Mouse (Mus musculus) right cerebral cortex, postnatal 14 days (tissue): ENCODE measurements around the gene Aldh6a1.
A peak's percentile ranks its signal among the peaks of the same experiment; 100 is the strongest.

Source experiments
- DNase-seq: peaks from one replicate; pipeline ENCODE4 v3.0.0; 2022

The Aldh6a1 gene

DNA sequence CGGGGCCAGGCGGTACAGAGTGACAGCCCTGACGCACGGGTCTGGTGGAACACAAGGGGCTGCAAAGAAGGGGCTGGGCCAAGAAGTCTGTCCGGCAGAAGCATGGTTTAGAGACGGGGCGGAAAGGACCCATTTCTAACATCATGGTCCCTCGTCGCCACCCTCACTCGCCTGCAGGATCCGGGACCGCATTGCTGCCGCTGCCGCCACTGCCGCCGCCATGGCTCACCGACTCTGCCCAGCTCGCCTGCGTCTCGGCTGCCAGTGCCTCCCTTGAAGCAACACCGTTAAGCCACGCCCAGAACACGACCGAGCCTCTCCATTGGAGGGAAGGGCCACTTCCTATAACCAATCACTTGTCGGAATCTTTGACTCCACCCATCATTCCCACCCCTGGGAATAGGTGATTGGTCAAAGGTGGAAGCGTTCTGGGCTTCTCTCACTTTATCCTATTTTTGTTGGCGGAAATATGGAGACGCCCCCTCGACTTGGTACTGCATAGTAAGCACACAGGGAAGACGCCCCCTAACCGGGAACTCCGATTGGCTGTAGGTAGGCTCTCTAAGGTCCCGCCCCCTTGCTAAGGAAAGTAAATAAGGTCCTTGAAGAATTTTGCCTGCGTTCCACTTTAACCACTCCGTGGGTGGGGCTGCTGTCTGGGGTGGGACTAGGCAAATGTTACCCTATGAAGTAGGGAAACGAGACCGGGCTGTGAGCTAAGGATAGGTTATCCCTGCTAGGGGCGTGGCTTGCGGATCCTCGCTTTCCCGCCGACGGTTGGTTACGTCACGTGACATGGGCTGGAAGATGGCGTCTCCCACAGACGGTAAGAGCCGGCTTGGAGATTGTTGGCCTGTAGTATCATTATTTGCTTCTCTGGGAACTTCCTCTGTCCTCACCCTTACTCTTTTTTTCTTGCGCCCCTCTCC, at the start of gene Aldh6a1, which contains the start of gene Lin52:
Aldh6a1 (minus strand) TSS at position 287 of the 929 bp plus-strand sequence.
Lin52 (plus strand) TSS at position 705 of the 929 bp plus-strand sequence.
- peak; percentile 95 for DNase-seq

DNA sequence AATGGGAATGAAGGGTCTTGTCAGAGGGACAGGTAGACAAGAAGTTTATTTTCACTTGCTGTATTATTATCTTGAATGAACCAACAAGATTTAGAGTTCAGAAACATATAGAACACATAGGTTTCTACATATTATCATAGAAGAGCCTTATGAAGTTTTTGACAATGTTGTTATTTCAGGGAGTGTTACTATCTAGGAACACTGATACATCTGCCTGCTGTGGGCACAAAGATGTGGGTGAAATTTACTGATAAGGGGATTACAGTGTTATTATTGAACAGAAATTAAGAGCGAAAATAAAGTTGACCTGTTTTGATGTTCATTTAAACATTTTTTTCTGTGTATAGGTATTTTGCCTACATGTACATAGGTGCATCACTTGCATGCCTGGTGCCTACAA, 46.0 kb upstream of the Aldh6a1 start:
- no peak for DNase-seq

DNA sequence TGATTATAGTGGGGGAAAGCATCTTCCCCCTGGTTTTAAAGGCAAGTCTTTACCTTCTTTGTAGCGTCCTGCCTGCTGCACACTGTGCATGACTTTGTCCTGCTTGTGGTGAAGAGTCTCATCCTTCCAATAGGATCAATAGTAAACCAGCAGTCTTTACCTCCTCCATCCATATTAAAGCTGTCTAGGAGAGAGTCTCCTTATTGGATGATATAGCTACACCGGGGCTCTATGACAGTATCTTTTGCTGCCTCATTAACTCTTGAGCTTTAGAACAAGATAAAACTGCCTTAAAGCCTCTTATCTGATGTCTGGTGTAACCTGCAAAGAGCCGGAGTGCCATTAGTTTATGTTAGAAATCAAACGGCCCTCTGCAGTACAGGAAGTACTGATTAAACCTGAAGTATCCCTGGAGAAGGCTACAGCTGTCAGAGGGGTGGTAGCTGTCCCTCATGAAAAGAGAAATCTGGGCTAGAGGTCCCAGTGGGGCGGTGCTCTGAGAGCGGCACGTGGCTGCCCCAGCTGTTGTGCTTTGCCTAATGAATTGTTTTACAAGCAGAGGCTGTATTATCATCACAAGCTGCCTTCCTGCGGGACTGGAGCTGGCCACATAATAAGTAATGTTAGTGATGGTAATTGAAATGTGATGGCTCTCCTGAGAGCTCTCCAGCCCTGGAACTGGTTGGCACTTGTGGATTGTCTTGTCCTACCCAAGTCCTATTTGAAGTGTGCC, 36.7 kb upstream of the Aldh6a1 start:
- DNase-seq, result no peak

DNA sequence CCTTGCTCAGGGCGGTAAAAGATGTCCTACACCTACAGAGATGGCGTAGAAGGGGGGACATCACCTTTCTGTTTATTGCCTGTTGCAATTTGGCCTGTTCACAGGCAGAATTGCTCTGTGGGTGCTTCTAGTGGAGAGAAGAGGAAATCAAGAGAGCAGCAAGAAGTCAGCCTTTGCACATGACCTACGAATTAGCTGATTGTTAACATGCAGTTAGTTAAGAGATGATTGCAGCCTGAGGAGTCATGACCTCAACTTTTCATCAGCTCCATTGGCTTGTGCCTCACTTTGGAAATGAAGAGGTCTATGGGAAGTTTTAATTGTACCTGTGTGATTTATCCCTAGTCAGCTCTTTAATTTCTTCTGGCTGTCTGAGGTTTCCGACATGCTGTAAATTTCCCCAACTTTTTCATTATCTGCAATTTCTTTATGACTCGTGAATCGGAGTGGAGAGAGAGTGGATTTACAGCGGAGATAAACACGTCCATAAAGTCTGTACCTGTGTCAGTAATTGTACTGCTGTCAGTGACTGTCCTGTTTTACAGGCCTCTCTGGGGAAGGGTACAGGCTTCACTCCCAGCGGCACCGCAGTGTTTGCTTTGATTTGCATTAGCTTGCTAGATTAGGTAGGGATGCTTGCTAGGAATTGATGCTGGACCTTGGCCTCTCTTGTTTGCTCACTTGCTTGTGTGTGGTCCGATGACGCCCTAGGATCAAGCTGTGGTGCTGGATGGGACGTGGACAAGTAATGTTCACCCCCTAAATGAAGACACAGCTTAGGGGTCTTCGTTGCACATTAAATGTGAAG, 32.2 kb upstream of the Aldh6a1 start:
- DNase-seq, result no peak

DNA sequence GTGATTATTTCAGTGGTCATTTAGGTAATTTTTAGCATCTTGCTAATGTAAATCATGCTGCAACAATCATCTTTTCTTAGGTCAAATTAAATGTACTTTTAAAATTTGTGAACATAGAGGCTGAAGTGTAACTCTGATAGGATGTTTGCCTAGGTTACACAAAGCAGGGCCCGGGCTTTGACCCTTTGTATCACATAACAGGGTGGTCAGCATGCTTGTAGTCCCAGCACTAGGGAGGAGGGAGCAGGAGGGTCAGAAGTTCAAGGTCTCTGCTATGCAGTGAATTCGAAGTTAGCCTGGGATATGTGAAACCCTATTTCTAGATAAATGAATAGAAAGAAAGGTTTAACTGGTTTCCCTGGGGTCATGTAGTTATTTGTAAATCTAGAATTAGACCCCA, 30.4 kb upstream of the Aldh6a1 start:
- DNase-seq, result no peak

DNA sequence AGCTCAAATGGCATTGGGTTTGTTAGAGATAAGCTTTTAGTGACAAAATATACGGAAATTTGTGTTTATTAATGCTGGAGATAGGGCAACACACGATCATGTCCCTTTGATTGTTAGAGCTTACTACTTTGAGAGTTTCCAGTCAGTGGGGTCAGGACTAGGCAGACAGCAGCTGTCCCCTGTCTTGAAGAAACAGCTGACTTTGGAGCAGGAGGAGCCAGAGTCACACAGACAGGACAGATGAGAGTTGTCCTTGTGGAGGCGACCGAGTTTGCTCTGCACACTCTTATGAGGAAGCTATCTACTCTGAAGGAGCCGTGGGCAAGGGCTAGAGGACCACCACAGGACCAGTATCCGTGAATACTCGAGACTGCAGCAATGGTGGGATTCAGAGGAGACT, 28.1 kb upstream of the Aldh6a1 start:
- no peak for DNase-seq

DNA sequence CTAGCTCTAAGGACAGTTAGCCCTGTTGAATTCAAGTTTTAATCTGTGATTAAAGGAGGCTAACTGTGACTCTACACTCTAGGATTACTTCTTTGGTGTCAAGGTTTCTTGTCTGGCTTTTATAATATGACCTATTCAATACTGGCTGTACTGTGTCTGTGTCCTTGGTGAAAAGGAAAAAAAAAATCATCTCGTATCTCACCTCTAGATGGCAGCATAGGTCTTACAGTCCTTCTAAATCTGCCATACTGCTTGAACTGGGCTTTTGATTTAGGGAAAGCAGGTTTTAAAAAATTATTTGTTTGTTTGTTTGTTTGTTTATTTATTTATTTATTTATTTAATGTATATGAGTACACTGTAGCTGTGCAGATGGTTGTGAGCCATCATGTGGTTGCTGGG, 17.9 kb upstream of the Aldh6a1 start:
- DNase-seq, result no peak

DNA sequence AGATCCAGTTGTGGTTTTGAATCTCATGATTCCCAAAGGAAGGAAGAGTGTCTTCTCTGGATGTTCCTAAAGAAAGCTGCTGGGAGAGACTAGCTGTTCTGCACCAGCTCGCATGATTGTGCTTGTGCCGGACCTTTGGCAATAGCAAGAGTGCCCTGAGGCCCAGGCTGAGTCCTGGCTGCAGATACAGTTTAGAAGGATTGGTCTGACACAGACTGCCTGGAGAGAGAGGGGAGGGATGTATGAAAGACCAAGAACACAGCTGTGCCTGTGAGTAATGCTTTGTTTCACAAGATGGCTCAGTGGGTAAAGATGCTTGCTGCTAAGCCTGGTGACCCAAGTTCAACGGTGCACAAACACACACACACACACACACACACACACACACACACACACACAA, 12.1 kb upstream of the Aldh6a1 start:
- no peak for DNase-seq

DNA sequence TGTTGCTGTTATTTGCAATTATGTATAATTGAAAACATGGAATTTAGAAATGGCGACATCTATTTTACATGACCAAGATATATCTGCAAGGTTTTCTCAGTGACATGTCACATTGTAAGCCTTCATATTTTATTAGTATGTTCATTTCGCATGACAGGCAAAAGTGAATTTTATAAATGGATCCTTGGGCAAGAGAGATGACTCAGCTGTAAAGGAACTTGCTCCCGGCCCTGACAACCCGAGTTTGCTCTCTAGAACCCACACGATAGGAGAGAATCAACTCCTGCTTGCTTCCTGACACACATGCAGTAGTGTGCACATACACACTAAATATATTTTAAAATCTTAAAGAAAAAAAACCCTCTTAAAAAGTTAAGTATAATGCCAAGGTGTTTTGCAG, 10.6 kb upstream of the Aldh6a1 start:
- DNase-seq, result no peak

DNA sequence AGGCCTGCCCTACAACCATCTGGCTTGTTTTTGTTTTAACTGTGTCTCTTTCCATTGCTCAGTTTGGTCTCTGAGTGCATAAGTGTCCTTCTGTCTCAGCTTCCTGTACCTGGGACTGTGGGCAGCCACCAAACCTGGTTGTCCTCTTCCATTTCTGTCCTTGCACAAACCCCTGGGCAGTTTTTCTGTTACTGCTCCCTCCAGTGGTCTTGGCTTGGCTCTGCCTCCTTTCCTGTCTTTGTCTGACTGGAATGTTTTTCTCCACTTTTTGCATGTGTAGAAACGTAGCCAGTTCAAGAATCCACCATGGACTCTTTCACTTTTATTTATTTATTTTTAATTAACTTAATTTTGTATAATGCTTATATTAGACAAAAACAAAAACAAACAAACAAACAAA, 9.0 kb upstream of the Aldh6a1 start:
- no peak for DNase-seq

DNA sequence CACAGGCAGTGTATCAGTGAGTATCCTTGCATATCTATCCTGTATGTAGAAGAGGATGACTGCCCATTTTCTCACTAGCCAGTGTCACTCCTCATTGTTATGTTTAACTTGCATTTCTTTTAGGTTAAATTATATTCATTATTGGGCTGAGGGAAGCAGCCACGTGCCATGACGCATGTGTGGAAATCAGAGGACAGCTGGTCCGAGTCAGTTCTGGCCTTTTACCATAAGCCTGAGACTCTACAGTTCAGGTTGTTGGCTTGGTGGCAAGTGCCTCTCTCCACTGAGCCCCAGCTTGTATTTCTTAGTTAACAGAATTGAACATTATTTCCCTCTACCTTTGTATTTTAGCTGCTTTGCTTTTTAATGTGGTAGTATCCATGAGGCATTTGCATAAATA, 6.1 kb upstream of the Aldh6a1 start:
- DNase-seq, result no peak

DNA sequence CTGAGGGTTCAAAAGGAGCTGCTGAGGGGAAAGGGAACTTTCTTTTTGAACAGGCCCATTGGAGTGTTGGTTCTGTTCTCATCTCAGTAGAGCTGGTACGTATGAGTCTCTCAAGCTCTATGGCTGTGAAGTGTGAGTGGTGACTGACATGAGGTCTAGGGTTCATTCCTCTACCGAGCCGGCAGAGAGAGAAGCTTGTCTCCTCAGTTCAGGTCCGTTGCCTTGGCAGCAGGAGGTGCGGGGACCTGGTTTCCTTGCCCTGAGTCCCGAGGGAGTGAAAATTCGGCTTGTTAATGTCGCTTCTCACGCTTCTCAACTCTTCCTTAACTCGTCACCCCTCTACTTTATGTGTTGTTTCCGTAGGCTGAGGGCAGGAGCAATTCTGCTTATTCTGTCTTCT, 997 bp upstream of the Aldh6a1 start:
- DNase-seq, result peak; percentile 8

DNA sequence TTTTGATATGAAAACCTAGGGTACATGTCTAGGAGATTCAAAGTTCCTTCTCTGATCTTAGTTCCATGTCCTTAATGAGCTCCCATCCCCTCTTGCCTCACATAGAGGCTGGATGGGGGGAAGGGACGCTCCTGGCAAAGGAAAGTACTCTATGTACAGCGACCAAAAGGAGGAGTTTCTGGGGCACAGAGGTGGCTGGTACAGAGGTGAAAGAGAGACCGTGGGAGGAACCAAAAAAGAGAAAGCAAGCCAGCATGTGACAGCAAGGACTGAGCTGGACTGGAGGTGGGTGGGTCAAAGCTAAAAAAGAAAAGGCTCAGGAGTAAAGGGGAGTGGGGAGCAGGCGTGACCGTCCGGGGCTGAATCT, 470 bp downstream of the Aldh6a1 start:
- no peak for DNase-seq

DNA sequence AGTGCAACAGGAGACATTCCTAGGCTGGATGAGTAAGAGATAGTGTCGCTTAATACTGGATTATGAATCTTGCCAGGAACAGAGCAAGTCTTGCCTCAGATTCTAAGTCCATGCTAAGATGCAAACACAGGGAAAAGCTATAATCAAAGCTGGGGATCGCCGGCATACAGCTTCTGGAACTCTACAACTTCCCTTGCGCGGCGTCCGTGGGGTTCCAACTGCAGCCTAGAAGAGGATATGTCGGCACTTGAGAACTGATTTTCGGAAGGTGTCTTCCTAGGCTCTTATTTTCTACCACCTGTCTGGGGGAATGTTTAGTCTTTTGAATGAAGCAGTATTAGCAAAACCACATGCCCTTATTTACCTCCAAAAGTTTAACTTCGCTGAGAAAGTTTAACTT, 917 bp downstream of the Aldh6a1 start:
- DNase-seq, result no peak

DNA sequence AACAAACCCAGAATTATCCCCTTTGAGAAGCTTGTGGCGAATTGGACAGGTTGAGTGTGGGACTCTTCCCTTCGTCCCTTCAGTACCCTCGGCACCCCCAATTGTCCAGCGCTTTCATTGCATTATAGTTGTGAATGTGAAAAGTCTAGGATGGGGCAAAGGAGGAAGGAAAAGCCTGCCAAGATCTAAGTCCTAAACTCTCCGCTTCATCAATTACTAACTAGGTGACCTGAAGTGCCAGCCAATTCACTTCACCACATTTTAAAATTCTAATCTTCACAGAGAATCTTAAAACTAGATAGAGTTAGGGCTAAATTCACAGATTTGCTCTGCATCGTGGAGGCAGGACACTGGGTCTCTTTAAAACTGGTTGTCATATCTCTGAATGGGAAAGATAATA, 2.6 kb downstream of the Aldh6a1 start:
- DNase-seq, result no peak

DNA sequence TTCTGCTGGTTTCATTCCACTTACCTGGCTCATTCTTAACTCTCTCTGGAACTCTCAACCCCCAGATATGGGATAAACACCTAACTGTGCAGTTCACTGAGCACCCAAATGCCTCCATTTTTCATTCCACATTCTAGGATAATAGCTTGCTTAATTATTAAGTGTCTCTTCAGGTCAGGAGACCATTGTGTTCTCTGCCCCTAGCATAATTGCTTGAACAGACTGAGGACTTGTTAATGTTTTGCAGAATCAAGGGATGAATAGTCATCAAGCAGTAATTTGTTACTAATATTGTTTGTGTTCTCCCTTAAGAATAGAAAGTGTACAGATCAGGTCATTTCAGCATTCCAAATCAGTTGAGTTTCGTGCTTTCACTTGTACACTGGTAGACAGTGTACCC, 3.4 kb downstream of the Aldh6a1 start:
- DNase-seq, result no peak

DNA sequence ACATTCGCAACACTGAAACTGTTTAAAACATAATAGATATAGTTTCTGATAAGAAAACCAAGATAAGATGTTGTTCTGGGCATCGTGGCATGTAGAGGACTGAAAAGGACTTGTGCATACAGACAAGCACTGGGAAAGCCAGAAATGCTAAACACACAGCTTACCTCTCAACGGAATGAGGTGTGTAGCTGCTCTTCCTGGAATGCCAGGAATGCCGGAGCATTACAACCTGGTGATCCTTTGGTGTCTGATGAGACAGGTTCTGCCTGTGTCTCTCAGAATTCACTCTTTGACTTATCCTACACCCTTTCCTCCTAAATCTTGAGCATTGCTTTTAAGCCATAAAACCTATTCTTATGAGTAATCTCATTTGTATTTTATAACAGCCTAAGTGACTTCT, 8.3 kb downstream of the Aldh6a1 start:
- no peak for DNase-seq

DNA sequence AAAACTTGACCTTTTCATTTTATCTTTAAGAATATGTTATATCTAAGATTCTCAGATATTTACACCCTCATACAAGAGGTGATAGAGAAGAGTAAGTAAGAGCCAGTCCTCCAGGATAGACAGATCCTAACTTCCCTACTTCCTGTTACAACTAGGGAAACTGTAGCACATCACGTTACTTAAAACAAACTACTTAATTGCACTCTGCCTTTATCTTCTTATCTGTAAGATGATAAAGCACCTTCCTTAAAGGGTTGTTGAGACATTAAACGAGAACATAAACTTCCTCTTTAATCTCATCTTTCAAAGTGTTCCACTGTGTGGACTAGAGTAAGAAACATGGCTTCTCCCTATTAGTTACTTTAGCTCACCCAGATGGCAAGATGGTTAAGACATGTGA, 12.1 kb downstream of the Aldh6a1 start:
- no peak for DNase-seq

DNA sequence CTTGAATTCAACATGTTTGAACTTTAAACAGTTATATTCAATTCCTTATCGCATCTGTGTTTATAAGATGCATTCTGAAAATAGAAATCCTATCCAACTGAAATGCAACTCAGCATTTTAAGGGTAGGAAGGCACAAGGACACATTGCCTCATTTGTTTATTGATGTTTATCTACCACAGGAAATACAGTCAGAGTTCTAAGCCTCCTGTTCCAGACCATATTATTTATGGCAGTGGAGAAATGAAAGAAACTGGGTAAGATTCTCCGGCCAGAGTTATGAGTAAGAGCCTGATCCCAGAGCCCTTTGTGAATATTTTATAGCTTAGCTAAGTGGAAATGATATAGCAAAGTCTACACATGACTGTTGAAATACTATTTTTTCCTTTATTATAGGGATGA, 21.0 kb downstream of the Aldh6a1 start:
- no peak for DNase-seq

DNA sequence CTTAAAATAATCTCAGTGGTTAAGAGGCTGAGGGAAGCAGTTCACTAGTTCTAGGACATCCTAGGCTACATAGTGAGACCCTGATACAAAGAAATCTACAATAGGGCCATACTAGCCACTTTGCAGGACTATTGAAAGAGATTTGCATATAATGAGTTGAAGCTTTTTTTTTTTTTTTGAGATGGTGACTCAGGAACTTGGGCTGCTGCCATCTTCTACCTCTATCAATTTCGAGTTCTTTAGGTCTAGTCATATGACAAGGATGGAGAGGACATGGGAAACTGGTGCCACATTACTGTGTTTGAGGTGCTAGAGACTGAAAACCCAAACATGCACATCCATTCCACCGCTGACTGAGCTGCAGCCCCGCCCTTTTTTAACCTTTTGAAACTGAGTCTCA, 26.8 kb downstream of the Aldh6a1 start:
- DNase-seq, result no peak

DNA sequence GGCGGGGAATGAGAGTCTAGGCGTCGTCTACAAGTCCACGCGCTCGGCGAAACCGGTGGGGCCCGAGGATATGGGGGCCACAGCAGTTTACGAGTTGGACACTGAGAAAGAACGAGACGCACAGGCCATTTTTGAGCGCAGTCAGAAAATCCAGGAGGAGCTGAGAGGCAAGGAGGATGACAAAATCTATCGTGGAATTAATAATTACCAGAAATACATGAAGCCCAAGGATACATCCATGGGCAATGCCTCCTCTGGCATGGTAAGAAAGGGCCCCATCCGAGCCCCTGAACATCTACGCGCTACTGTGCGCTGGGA, 33.2 kb downstream of the Aldh6a1 start:
- no peak for DNase-seq

DNA sequence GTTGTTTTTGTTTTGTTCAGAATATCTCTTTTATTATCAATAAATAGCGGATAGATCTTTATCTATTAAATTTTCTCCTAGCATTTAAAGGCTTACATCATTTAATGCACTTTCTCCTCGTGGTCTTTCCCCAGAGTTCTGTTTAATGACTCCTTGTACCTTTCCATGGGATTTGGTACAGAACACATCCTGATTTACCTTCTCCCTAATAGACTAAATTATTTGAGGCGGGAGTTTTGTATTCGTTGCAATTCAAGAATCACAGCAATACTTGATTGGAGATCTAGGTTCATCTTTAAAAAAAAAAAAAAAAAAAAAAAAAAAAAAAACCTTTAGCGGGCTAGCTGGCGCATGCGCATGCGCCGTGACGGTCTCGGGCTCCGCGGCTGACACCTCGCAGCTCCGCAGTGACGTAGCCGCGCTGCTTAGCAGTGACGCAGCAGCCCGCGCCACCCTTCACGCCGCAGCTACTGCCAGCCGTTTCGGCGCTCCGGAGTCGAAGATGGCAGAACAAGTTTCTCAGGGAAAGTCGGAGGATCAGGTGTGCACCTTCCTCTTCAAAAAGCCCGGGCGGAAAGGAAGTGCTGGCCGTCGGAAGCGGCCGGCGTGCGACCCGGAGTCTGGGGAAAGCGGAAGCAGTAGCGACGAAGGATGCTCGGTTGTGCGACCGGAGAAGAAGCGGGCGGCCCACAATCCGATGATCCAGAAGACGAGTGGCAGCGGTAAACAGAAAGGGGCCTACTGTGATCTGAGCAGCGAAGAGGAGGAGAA, 33.8 kb downstream of the Aldh6a1 start, which contains the start of gene Rnf113a2:
Rnf113a2 (plus strand) TSS at position 363 of the 771 bp plus-strand sequence.
- DNase-seq, result peak; percentile 87
